Comparison of ENCODE assay signal across 14 mouse cellular contexts in genomic region chr12:17390510-17390909, GRCm38 (mm10). TPM values are rescaled to one million over a fixed set of nuclear protein-coding genes. Genes with fewer than 3 reads are reported as not detected.
A peak's percentile ranks its signal among the peaks of the same experiment; 100 is the strongest.
DNase-seq lines count a peak whose midpoint lies in the region; ATAC-seq lines count a peak whose summit lies in the region.
"Had no signal": no experiment of that assay in that cellular context is flagged by ENCODE, and none has a peak within 500 bp of the region (broad histone marks: within the 10 kb centered on the region; RNA-seq: fewer than 3 reads in every experiment).

No protein-coding gene starts in this region.

- no peaks in the 10 kb centered on the region for H3K27me3 ChIP-seq in kidney, embryonic 16.5 days (ENCODE audit: insufficient read depth, low read length)
- H3K27me3 ChIP-seq: hindbrain, embryonic 13.5 days; limb, embryonic 15.5 days; neural tube, embryonic 15.5 days had no signal

- 52% methylated on average over 4 of the region's 4 CpGs for WGBS in kidney, embryonic 16.5 days

- peaks cover 9% of the 10 kb centered on the region; the same call in 1 of the 2 replicates for H3K36me3 ChIP-seq in kidney, embryonic 16.5 days (ENCODE audit: insufficient read depth, low read length)

- peak; percentile 21 for DNase-seq in kidney, adult 11 months
- DNase-seq in MN1 (ENCODE audit: low spot score): peak; percentile 34
- peak; percentile 31 to 46 for DNase-seq in kidney, postnatal 4 days
- no peak for DNase-seq in spleen, postnatal 14 days (ENCODE audit: low spot score in 2 of 2)
- DNase-seq in layer of hippocampus, postnatal 25 days (ENCODE audit: extremely low spot score in 1 of 2, low spot score in 1 of 2): no peak
- DNase-seq: layer of hippocampus, adult 9-11 months; midbrain, embryonic 14.5 days; right cerebral cortex, postnatal 25 days; thymus, adult 18-20 months had no signal

- no peak overlapping the region for H3K9ac ChIP-seq in kidney, embryonic 16.5 days (replicated peaks; ENCODE audit: low read length)
- H3K9ac ChIP-seq: hindbrain, embryonic 13.5 days; limb, embryonic 15.5 days; neural tube, embryonic 15.5 days had no signal

- ATAC-seq in kidney, embryonic 16.5 days (ENCODE audit: low FRiP score, low TSS enrichment): no peak

- no peak overlapping the region; the same call in 1 of the 2 replicates for H3K27ac ChIP-seq in kidney, embryonic 16.5 days (ENCODE audit: low read length)
- peak overlapping the region; percentile 35 for H3K27ac ChIP-seq in brown adipose tissue, adult 24 weeks (replicated peaks; ENCODE audit: low read depth, low read length)
- H3K27ac ChIP-seq: hindbrain, embryonic 13.5 days; limb, embryonic 15.5 days; neural tube, embryonic 15.5 days had no signal

- H3K4me1 ChIP-seq in kidney, embryonic 16.5 days (ENCODE audit: insufficient read depth, low read length): peaks cover 21% of the 10 kb centered on the region; the same call in 1 of the 2 replicates
- H3K4me1 ChIP-seq in brown adipose tissue, adult 24 weeks (ENCODE audit: control insufficient read depth, insufficient read depth, insufficient read length, low read length): peaks cover 5% of the 10 kb centered on the region; the same call in 1 of the 2 replicates
- H3K4me1 ChIP-seq: hindbrain, embryonic 13.5 days; neural tube, embryonic 15.5 days had no signal

- H3K4me3 ChIP-seq in kidney, embryonic 16.5 days (ENCODE audit: low read length): no peak overlapping the region
- H3K4me3 ChIP-seq in brown adipose tissue, adult 24 weeks (ENCODE audit: insufficient read depth, low read depth, low read length): no peak overlapping the region
- H3K4me3 ChIP-seq: hindbrain, embryonic 13.5 days; limb, embryonic 15.5 days; neural tube, embryonic 15.5 days had no signal

- H3K4me2 ChIP-seq in kidney, embryonic 16.5 days (replicated peaks; ENCODE audit: low read depth, low read length): no peak overlapping the region
- H3K4me2 ChIP-seq: hindbrain, embryonic 13.5 days; limb, embryonic 15.5 days; neural tube, embryonic 15.5 days had no signal

- no peaks in the 10 kb centered on the region for H3K9me3 ChIP-seq in kidney, embryonic 16.5 days (ENCODE audit: low read length)
- H3K9me3 ChIP-seq: hindbrain, embryonic 13.5 days; limb, embryonic 15.5 days; neural tube, embryonic 15.5 days had no signal

RNA-seq across cellular contexts. Expression of gene Nol10, which starts 42.3 kb away (rescaled TPM):
- polyA plus RNA-seq in kidney, embryonic 16.5 days (2015; fragmentation: Nextera tagmentation; extraction: Ambion mirVana): 24.4 and 26.9 TPM in 2 replicates
- 6.0 and 6.4 TPM in 2 replicates for polyA plus RNA-seq in brown adipose tissue, adult 24 weeks (2012; ENCODE audit: insufficient read depth, insufficient read length, missing spikeins)
- 10 to 100 TPM; 19.3 to 20.6 TPM for total RNA-seq in layer of hippocampus, postnatal 25 days (2021)

Comparison
In these comparisons a context has a peak if more than half of its experiments do, and no peak if none do; other contexts are left out.
1. DNase-seq: peak in kidney, adult 11 months (single experiment), MN1 (single experiment) and kidney, postnatal 4 days (2 of 2); none in spleen, postnatal 14 days (0 of 2) and layer of hippocampus, postnatal 25 days (0 of 2).